Mouse (Mus musculus): ENCODE data around the gene Lrrc46. TPM values are rescaled to one million over a fixed set of nuclear protein-coding genes. Genes with fewer than 3 reads are reported as not detected.
A peak's percentile ranks its signal among the peaks of the same experiment; 100 is the strongest.

Gene Lrrc46
- polyA plus RNA-seq, 1 experiment from 2014 or later, result 2.3 TPM

DNA sequence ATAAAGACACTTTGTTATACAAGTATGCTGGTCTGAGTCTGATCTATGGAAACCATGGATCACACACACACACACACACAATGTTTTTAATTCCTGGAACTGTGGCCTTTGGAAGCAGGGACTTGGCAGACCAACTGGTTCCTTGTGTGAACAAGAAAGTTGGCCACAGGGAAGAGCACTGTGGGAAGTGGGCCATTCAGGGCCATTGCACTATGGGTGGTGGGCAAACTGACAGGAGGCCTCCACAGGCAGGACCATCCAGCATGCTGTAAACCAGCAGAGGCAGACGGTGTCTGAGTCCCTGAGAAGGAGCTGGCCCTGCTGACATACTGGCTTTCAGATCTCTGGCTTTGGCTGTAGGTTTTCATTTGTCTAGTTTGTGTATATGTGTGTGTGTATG, 28.1 kb upstream of the Lrrc46 start:
- no peak overlapping the region for H3K4me3 ChIP-seq (replicated peaks)
- no peaks in the 10 kb centered on the region for H3K27me3 ChIP-seq (replicated peaks)
- H3K4me2 ChIP-seq, result no peak overlapping the region
- no peaks in the 10 kb centered on the region for H3K9me3 ChIP-seq (replicated peaks)
- no peak overlapping the region for H3K27ac ChIP-seq (replicated peaks)
- no peak for ATAC-seq (ENCODE audit: low FRiP score)
- H3K4me1 ChIP-seq, result no peaks in the 10 kb centered on the region
- no peak overlapping the region for H3K9ac ChIP-seq (replicated peaks)
- H3K36me3 ChIP-seq, result peaks cover 39% of the 10 kb centered on the region
- WGBS, result 48% methylated on average over 1 of the region's 1 CpGs

DNA sequence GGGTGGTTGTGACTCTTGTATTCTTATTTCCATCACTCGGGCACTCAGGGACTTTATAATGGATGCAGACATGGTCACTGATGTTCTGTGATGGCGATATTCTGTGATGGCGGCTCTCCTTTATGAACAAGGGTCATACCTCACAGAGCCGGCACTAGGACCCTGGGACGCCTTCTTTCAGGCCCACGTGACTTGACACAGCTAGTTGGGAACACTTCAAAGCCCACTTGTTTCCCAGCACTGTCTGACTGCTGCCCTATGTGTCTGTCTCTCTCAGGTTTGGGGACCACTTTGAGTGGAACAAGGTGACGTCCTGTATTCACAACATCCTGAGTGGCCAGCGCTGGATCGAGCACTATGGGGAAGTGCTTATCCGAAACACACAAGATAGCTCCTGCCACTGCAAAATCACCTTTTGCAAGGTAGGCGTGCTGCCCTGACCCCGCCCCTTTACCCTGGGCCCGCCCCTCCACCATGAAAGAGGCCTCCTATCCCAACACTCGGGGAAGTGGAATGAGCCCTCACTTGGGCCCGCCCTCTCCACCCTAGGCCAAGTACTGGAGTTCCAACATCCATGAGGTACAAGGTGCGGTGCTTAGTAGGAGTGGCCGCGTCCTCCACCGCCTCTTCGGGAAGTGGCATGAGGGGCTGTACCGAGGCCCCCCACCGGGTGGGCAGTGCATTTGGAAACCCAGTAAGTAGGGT, 25.6 kb upstream of the Lrrc46 start:
- Histone ChIP-seq H3K27ac (replicated peaks) (no peak overlapping the region), H3K9ac (replicated peaks) (no peak overlapping the region), H3K4me2 (0 out of 2 replicates have a peak overlapping the region, but pooled peaks have one; percentile 9), H3K9me3 (replicated peaks) (no peaks in the 10 kb centered on the region), H3K36me3 (peaks cover 43% of the 10 kb centered on the region), H3K27me3 (replicated peaks) (no peaks in the 10 kb centered on the region), H3K4me3 (replicated peaks) (no peak overlapping the region), H3K4me1 (no peaks in the 10 kb centered on the region)
- 48% methylated on average over 22 of the region's 22 CpGs for WGBS
- ATAC-seq (ENCODE audit: low FRiP score), result no peak

- Histone ChIP-seq H3K4me2 (no peak overlapping the region), H3K36me3 (peaks cover 53% of the 10 kb centered on the region), H3K9ac (replicated peaks) (no peak overlapping the region), H3K27ac (replicated peaks) (no peak overlapping the region), H3K4me3 (replicated peaks) (no peak overlapping the region), H3K9me3 (replicated peaks) (no peaks in the 10 kb centered on the region), H3K4me1 (no peaks in the 10 kb centered on the region), H3K27me3 (replicated peaks) (no peaks in the 10 kb centered on the region)
- 90% methylated on average over 12 of the region's 12 CpGs for WGBS
- no peak for ATAC-seq (ENCODE audit: low FRiP score)
Observed at GRCm38 (mm10) chr11:97065538-97066295, 24.5 kb upstream of the Lrrc46 start.

DNA sequence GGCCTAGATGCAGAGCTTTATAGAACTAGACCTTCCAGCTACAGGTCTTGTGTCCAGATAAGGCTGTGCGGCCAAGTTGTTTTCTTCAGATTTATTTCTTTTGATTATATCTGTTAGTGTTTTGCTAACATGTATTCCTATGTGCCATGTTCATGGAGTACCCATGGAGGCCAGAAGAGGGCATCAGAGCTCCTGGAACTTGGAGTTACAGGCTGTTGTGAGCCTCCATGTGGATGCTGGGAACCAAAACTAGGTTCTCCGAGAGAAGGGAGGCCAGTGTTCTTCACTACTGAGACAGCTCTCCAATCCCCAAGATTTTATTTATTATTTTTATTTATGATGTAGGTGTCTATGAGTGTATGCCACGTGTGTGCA, 22.7 kb upstream of the Lrrc46 start:
- H3K4me2 ChIP-seq, result no peak overlapping the region
- no peaks in the 10 kb centered on the region for H3K27me3 ChIP-seq (replicated peaks)
- H3K4me1 ChIP-seq, result no peaks in the 10 kb centered on the region
- H3K9me3 ChIP-seq (replicated peaks), result no peaks in the 10 kb centered on the region
- no peak overlapping the region for H3K27ac ChIP-seq (replicated peaks)
- WGBS, result 97% methylated on average over 3 of the region's 3 CpGs
- no peak overlapping the region for H3K9ac ChIP-seq (replicated peaks)
- H3K36me3 ChIP-seq, result peaks cover 65% of the 10 kb centered on the region
- H3K4me3 ChIP-seq (replicated peaks), result no peak overlapping the region
- ATAC-seq (ENCODE audit: low FRiP score), result no peak

DNA sequence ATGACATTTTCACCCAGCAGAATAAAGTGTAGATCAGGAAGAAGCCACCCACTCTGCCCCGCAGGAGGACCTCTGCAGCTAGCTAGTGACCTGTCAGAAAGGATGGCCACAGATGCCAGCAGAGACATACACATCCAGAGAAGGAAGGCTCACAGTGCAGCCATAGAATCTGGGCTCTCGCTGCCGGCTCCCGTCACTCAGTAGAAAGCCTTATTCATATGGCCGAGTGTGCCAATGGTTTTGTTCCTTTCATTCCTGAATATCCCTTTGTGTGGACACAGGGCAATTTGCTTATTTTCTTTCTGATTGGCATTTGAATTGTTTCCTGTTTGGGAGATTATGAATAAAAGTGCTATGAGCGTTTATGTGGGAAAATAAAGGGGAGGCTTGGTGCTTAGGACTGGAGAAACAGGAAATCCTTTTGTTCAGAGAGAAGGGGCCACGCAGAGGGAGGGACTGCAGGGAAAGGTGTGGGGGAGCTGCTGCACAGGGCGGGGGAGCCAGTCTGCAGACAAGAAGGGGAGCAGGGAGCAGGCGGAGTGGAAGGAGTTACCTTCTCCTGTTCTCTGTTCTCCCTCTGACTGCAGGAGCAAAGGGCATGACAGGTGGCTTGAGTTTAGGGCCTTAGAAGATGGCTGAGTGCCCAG, 22.2 kb upstream of the Lrrc46 start:
- Histone ChIP-seq H3K4me3 (replicated peaks) (no peak overlapping the region), H3K4me1 (no peaks in the 10 kb centered on the region), H3K9me3 (replicated peaks) (no peaks in the 10 kb centered on the region), H3K27me3 (replicated peaks) (no peaks in the 10 kb centered on the region), H3K27ac (replicated peaks) (no peak overlapping the region; the same call in 1 of the 2 replicates), H3K36me3 (peaks cover 66% of the 10 kb centered on the region), H3K9ac (replicated peaks) (no peak overlapping the region), H3K4me2 (no peak overlapping the region)
- 52% methylated on average over 9 of the region's 9 CpGs for WGBS
- ATAC-seq (ENCODE audit: low FRiP score), result no peak

- WGBS, result 27% methylated on average over 11 of the region's 11 CpGs
Observed at GRCm38 (mm10) chr11:97052219-97052646, 11.0 kb upstream of the Lrrc46 start.

DNA sequence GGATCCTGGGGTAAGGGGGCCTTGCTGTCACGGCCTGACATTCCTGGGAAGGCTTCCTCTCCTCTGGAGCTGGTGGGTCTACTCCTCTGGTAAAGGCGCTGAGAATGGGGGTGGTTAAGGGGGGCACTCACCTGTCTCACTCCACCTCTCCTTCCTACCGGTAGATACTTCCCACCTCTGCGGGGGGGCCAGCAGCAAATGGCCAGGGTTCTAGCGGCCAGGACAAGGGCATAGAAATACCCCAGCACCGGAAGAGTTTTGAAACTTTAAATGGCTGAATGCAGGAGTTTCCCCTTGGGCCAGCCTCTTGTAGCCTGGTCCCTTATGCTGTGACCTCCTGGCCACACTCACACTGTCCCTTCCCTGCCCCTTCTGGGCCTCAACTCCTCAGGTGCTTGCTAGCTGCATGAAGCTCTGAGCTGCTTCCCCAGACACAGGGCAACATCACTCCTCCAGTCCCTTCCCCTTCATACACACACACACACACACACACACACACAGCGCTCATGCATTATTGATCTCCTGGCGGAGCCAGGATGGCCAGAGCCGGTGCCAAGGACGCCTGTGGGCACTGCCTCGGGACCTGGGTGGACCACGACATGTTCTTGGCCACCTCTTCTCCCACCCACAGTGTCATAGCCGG, 9.9 kb upstream of the Lrrc46 start:
- no peaks in the 10 kb centered on the region for H3K27me3 ChIP-seq (replicated peaks)
- peak overlapping the region; percentile 92 for H3K4me2 ChIP-seq
- no peaks in the 10 kb centered on the region for H3K9me3 ChIP-seq (replicated peaks)
- H3K36me3 ChIP-seq, result peaks cover 44% of the 10 kb centered on the region
- 24% methylated on average over 13 of the region's 13 CpGs for WGBS
- H3K4me1 ChIP-seq, result peaks cover 24% of the 10 kb centered on the region
- peak; percentile 40; the same call in 1 of the 2 replicates for ATAC-seq (ENCODE audit: low FRiP score)
- peak overlapping the region; percentile 71 for H3K4me3 ChIP-seq (replicated peaks)
- H3K9ac ChIP-seq (replicated peaks), result peak overlapping the region; percentile 86
- peak overlapping the region; percentile 76 for H3K27ac ChIP-seq (replicated peaks)

More at GRCm38 (mm10) chr11:97052219-97052646, 11.0 kb upstream of the Lrrc46 start:
- Histone ChIP-seq H3K4me3 (replicated peaks) (no peak overlapping the region), H3K36me3 (peaks cover 53% of the 10 kb centered on the region), H3K27ac (replicated peaks) (no peak overlapping the region), H3K9me3 (replicated peaks) (no peaks in the 10 kb centered on the region), H3K9ac (replicated peaks) (no peak overlapping the region; the same call in 1 of the 2 replicates), H3K4me1 (peaks cover 24% of the 10 kb centered on the region), H3K27me3 (replicated peaks) (no peaks in the 10 kb centered on the region), H3K4me2 (peak overlapping the region; percentile 92)
- no peak for ATAC-seq (ENCODE audit: low FRiP score)

GRCm38 (mm10) chr11:97050216-97050943, 9.2 kb upstream of the Lrrc46 start, which contains the start of gene Osbpl7:
TSS of gene Osbpl7 (plus strand) at chr11:97050628.
- ATAC-seq (ENCODE audit: low FRiP score), result peak; percentile 91
- Histone ChIP-seq H3K27ac (replicated peaks) (peak within 1 kb of the TSS; percentile 76), H3K9me3 (replicated peaks) (no peaks in the 10 kb centered on the region), H3K36me3 (peaks cover 43% of the 10 kb centered on the region), H3K27me3 (replicated peaks) (no peaks in the 10 kb centered on the region), H3K4me2 (peak within 1 kb of the TSS; percentile 92), H3K4me3 (replicated peaks) (peak within 1 kb of the TSS; percentile 71), H3K4me1 (peaks cover 24% of the 10 kb centered on the region), H3K9ac (replicated peaks) (peak within 1 kb of the TSS; percentile 86)
- WGBS, result 6% methylated on average over 18 of the region's 18 CpGs

- no peak overlapping the region for H3K9ac ChIP-seq (replicated peaks)
- no peak overlapping the region for H3K4me2 ChIP-seq
- WGBS, result 84% methylated on average over 6 of the region's 6 CpGs
- no peak for ATAC-seq (ENCODE audit: low FRiP score)
- H3K4me1 ChIP-seq, result peaks cover 24% of the 10 kb centered on the region
- no peak overlapping the region for H3K4me3 ChIP-seq (replicated peaks)
- no peak overlapping the region for H3K27ac ChIP-seq (replicated peaks)
- peaks cover 41% of the 10 kb centered on the region for H3K36me3 ChIP-seq
- H3K9me3 ChIP-seq (replicated peaks), result no peaks in the 10 kb centered on the region
- no peaks in the 10 kb centered on the region for H3K27me3 ChIP-seq (replicated peaks)
Observed at GRCm38 (mm10) chr11:97049492-97050085, 8.4 kb upstream of the Lrrc46 start.

GRCm38 (mm10) chr11:97048090-97048650, 7.0 kb upstream of the Lrrc46 start:
- H3K4me1 ChIP-seq, result peaks cover 26% of the 10 kb centered on the region
- H3K36me3 ChIP-seq, result peaks cover 39% of the 10 kb centered on the region
- H3K9me3 ChIP-seq (replicated peaks), result no peaks in the 10 kb centered on the region
- 85% methylated on average over 8 of the region's 8 CpGs for WGBS
- no peak overlapping the region for H3K9ac ChIP-seq (replicated peaks)
- H3K4me2 ChIP-seq, result no peak overlapping the region
- no peak overlapping the region for H3K4me3 ChIP-seq (replicated peaks)
- no peak for ATAC-seq (ENCODE audit: low FRiP score)
- H3K27me3 ChIP-seq (replicated peaks), result no peaks in the 10 kb centered on the region
- H3K27ac ChIP-seq (replicated peaks), result no peak overlapping the region
